Mouse (Mus musculus) kidney, postnatal 14 days (tissue): ENCODE results near the gene Oxtr.

Experiments used
- DNase-seq: peaks from one replicate; pipeline ENCODE4 v3.0.0; 2022; ENCODE audit warnings: mixed read lengths

Gene Oxtr

DNA sequence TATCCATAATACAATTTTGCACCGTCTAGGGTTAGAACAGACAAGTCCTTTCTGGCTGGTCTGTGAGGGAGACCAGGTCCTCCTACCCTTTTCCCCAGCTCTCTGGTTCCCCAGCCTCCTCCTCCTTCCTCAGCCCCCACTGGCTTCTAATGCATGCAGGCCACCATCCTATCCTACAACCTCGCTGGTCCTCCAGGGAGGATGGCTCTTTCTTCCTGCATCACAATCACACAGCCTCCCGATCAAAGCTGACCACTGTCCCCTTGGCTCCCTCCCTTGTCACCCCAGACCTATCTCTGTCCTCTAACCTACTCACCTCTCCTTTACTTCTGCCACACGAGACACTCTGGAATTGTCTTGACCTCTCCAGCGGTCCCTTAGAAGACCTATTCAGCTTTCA is 1.8 kb downstream of the Oxtr start:
- DNase-seq = no peak

DNA sequence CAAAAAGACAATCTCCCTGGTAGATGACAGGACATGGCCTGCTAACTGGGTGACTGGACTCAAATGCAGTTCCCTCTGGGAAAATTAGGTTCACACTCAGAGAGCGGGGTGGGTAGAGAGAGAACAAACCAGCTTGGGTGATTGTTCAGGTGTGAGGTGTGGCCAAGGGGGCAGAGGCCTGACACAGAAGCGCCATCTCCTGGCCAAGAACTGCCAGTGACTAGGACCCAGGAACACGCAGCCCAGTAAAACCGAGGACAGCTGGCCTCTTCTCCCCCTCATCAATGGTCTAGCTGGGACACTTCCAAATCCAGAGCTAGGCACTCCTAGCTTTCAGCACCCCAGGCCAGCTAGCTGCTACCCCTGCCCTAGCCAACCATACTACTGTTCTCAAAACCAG is 5.4 kb downstream of the Oxtr start:
- DNase-seq = peak; percentile 61

DNA sequence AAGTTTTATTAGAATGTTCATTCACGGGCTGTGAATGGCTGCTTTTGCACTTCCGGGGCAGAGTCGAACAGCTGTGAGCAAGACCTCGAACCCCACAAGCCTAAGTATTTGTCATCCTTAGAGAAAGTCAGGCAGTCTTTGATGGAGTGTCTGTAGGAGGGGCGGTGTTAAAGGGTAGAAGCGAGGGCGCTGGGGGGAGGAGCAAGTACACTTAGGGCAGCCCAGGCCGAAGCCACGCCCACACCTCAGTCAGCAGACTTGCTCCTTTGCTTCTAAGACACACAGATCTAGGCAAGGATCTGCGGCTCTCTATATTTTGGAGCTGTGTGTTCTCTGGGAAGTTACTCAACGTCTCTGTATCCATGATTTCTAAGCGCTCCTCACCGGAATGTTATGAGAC is 9.9 kb downstream of the Oxtr start:
- DNase-seq = no peak

DNA sequence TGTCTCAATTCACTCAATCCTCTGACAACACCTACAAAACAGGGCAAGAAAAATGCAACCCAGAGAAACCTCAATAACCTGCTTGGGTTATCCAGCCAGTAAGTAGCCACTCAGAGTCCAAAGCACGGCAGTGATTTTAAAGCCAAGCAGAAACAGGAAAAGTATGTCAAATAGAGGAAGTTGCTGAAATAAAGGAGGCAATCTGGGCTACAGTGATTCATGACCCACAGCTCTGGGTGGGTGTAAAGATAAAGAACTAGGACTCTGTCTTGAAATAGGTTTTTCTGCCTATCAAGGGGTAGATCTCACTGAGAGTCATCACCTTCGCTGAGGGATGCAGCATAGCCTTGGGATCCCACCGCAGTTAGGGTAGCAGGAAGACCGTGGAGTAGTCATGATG is 18.1 kb downstream of the Oxtr start:
- no peak for DNase-seq

DNA sequence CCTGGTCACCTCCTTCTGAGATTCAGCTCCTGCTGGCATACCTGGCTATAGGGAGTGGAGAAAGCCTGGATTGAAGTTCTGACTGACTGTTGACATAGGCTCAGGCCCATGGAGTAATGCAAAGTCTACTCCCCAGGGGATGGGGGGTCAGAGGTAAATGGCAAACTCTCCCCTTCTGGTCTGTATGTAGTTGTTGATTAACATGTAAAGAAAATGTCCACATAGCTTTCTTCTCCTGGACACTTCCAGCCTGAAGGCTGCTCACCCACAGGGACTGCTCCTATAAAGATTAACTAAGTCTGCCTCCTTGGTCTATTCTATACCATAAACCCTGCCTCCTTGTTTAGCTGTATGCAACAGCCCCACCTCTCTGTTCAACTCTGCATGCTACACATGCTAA is 23.7 kb downstream of the Oxtr start:
- DNase-seq = no peak

DNA sequence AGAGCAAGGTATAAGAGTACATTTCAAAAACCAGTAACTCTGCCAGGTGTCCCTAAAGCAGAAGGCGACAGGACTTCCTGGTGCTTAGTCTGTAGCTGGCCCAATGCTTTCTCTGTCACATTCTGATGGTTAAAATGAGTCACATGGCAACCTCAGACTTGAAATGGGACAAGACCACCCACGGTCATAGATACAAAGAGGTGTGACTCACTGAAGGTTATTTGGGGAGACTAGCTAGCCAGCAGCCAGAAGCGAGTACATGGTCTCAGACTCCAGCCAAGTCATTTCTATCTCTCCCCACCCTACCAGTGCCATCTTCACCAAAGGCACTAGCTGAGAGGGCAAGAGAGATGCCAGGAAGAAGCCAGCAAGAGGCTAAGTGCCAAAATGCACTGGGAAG is 24.3 kb downstream of the Oxtr start:
- no peak for DNase-seq

DNA sequence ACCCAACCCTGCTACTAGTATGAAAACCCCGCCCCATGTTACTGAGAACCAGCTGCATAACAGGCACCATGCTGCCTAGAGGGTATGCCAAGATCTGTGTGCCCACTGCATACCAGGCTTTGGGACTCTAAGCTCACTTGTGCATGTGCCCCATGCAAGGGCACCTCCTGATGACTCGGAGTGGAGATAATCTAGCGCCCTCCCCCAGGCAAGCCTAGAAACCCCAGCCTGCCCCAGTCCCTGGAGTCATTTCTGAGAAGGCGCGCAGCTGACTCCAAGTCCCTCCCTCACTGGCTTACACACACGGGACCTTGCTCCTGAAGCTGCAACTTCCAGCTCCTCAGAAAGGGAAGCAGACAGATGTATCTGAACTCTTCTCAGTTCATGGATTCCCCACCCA is 26.4 kb downstream of the Oxtr start:
- DNase-seq = no peak

DNA sequence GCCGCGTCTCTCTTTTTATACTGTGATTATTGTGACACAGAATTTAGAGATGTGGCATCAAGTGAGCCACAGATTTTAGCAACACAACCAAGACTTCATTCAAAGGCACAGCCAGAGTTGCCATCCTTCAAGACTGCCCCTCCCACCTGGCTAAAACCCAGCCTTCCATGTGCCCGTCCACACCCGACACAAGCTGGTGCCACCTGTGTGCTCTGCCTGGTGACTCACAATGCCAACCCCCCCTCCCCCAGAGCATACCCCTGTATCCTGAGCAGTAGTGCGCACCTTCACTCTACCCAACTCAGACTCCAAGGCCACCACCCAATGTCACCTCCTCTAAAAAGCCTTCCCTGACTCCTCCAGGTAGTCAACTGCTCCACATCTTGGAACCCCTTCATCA is 28.3 kb downstream of the Oxtr start:
- DNase-seq = no peak

DNA sequence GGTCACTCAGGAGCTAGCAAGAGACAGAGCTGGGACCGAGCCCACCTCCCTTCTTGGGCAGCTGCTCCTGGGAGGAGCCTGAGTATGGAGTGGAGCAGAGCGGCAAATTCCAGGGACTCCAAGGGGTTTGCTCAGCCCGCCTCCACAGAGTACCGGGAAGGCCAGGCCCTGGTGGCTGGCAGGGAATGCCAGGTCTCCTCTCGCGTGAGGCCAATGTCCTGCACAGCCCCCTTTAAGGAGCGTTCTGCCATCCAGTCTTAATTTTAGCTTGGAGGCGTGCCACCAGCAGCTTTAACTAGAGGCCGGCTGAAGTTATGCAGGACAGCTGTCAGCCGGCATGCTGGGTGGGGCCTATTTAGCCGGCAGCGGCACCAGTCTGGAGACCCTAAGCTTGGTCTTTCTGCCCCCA is 30.4 kb downstream of the Oxtr start, which contains the start of gene Cav3:
Gene Cav3, plus strand, starts transcription at position 165 of the 409 bp plus-strand sequence.
- peak; percentile 27 for DNase-seq

DNA sequence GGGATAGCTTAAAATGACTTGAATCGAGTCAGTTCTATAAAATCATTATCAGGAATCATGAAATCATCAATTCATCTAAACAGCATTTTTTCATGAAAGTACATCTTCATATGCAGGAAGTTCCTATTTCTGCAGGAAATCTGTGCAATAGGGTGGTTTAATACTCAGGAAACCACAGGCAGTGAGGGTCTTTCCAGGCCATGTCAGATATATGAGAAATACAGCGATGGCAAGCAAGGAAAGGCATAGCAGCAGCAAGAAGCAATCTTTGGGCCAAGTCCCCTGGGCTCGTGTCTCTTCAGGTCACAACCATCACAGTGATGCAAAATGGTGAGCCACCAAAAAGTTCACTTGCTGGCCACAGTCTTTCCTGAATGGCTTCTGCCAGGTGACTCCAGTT is 44.1 kb downstream of the Oxtr start:
- DNase-seq = no peak

DNA sequence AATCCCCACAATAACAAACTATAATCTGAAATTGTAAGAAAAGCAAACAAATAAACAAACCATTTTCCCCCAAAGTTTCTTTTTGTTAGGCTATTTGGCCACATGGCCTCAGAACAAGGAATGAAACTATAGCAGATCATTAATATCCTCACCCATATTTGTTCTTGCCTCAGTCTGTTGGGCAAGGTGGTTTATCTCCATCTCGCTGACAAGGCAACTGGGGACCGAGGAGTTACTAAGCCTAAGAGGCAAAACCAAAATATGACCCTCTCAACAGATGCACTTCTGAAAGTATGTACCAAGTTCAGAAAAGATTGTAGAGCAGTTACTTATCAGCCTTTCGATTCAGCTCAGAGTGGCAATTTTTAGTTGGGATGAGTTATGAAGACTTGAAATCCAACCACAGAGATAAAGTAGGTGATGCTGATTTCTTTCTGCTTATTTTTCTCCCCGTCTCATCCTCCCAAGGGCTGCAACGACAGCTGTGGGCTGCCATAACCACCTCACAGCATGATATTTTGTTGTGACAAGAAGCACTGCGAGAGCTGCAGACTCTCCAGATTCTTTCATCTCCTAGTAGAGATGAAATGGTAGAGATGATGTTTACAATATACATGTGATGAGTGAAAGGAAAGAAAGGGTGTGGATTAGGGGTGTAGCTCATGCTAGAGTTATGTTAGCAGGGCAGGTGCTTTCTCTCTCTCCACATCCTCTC is 63.6 kb downstream of the Oxtr start:
- no peak for DNase-seq

DNA sequence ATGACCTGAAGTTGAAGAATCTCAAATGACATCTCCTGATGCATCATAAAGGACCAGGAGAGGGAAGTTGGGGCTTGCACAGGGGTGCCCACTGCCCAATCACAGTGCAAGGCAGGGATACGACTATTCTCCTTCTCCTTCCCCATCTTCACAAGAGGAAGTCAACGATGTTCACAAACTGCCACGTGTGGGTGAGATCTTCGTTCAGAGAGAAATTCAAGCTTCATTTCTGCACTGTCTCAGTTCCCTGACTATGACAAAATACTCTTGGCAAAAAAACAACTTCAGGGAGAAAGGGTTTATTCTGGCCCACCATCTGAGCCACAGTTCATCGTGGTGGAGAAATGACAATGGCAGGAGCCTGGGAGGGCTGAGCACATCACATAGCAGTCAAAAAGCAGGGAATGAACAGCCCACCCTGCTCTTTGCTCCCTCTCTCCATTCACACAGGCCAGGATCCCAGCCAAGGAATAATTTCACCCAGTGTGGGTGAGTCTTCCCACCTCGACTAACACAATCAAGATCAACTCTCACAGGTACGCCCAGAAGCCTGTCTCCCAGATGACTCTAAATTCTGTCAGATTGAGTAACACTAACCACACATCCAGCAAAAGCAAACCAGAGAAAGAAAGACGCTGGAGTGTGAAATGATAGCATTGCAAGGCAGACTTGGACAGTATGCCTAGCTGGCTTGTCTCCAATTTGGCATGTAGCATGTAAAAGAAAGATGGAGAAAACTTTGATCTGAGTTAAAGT is 65.8 kb downstream of the Oxtr start:
- DNase-seq = no peak
